Mouse (Mus musculus) embryonic facial prominence, embryonic 11.5 days (tissue): ENCODE measurements around the gene Eva1b. TPM values are rescaled to one million over a fixed set of nuclear protein-coding genes. Genes with fewer than 3 reads are reported as not detected.
"Not testable (repeated sequence)": the region's sequence is repeated elsewhere in the genome, so short reads cannot be mapped to it uniquely, and the experiment has no call there.

Experiments
- ATAC-seq: fragments of 200-750 bp; cut with Nextera tagmentation; replicated peaks from 2 replicates; pipeline ENCODE4 v1.8.0; 2017; ENCODE audit warnings: low read depth; ENCODE audit not compliant: insufficient number of reproducible peaks, low FRiP score, low TSS enrichment
- DNase-seq: peaks from one replicate; pipeline ENCODE4 v3.0.0-alpha.2; 2015; ENCODE audit warnings: low spot score
- H3K27ac ChIP-seq: fragments of 300-500 bp; sonication (generic); replicated peaks from 2 replicates; pipeline ENCODE4 v1.5.1; 2014; ENCODE audit warnings: mild to moderate bottlenecking, low read depth, low read length, control low read depth
- H3K27me3 ChIP-seq: fragments of 300-500 bp; sonication (generic); 2 replicates; pipeline ENCODE4 v1.6.1; 2014; ENCODE audit warnings: mild to moderate bottlenecking, low read length, moderate library complexity, mixed read lengths; ENCODE audit not compliant: control insufficient read depth, insufficient read depth
- H3K36me3 ChIP-seq: fragments of 300-500 bp; sonication (generic); replicated peaks from 2 replicates; pipeline ENCODE4 v1.6.1; 2014; ENCODE audit warnings: low read depth, mild to moderate bottlenecking, low read length, moderate library complexity, mixed read lengths; ENCODE audit not compliant: control insufficient read depth, insufficient read depth
- H3K4me1 ChIP-seq: fragments of 300-500 bp; sonication (generic); 2 replicates; pipeline ENCODE4 v1.6.1; 2014; ENCODE audit warnings: low read length, mixed read lengths; ENCODE audit not compliant: control insufficient read depth, insufficient read depth
- H3K4me2 ChIP-seq: fragments of 300-500 bp; sonication (generic); 2 replicates; pipeline ENCODE4 v1.6.1; 2014; ENCODE audit warnings: low read depth, mild to moderate bottlenecking, control low read depth, low read length, moderate library complexity
- H3K4me3 ChIP-seq: fragments of 300-500 bp; sonication (generic); 2 replicates; pipeline ENCODE4 v1.5.1; 2014; ENCODE audit warnings: low read depth, low read length, control low read depth
- H3K9ac ChIP-seq: fragments of 300-500 bp; sonication (generic); replicated peaks from 2 replicates; pipeline ENCODE4 v1.6.1; 2014; ENCODE audit warnings: mild to moderate bottlenecking, control low read depth, low read length
- H3K9me3 ChIP-seq: fragments of 300-500 bp; sonication (generic); replicated peaks from 2 replicates; pipeline ENCODE4 v1.6.1; 2016; ENCODE audit warnings: mild to moderate bottlenecking, low read length, inconsistent platforms, mixed read lengths; ENCODE audit not compliant: control insufficient read depth
- WGBS: fragments of 180-500 bp; shearing (Covaris S2); extraction: QIAGEN DNeasy Blood & Tissue Kit; methylation state at CpG from one replicate; pipeline ENCODE4 v1.1.7; 2014; 5-methylcytosine and 5-hydroxymethylcytosine counted together
- polyA plus RNA-seq: library from polyadenylated mRNA; unstranded; fragments of >200 nt; fragmentation: Nextera tagmentation; extraction: Ambion mirVana; gene quantifications from 2 replicates; pipeline ENCODE4 v1.2.1, GENCODE M21; 2014

Gene Eva1b
- polyA plus RNA-seq, 1 experiment from 2014 or later: 48.9 TPM

DNA sequence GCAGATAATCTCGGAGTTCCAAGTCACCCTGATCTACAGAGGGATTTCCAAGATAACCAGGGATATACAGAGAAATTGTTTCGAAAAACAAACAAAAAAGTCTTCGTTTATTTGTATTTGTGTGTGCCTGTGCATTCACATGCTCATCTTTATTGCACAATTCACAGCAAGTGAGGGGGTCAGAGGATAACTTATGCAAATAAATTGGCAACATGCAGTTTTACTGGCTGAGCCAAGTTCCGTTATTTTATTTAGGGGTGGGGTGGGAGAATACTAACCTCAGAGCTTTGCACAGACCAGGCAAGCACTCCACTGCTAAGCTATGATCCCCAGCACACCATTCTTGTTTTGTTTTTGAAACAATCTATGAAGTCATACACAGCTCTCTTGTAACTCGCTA lies 26.3 kb downstream of the Eva1b start:
- H3K36me3 ChIP-seq: peaks cover 21% of the 10 kb centered on the region
- H3K4me2 ChIP-seq: no peak overlapping the region
- no peak overlapping the region for H3K9ac ChIP-seq
- H3K4me3 ChIP-seq: no peak overlapping the region
- no peaks in the 10 kb centered on the region for H3K27me3 ChIP-seq
- DNase-seq (no peak), ATAC-seq (no peak)
- 91% methylated on average over 5 of the region's 5 CpGs for WGBS
- no peak overlapping the region for H3K27ac ChIP-seq
- no peaks in the 10 kb centered on the region for H3K4me1 ChIP-seq
- no peaks in the 10 kb centered on the region for H3K9me3 ChIP-seq

DNA sequence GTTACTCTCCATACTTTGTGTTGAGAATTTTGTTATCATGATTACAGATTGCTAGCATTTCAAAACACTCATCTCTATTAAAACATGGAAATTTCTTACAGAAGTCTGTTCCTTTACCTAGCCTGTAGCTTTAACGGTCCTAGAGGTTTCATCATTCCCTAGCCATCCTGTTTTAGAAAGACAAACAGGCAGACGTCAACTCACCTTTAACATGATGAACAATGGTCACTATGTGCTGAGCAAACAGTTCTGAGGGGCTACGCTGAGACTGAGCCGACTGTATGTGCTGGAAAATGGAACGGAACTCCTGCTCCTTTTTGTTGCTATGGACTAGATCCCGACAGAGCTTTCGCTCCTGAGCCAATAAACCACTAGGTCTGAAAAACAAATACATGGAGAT lies 28.4 kb downstream of the Eva1b start:
- H3K4me2 ChIP-seq, H3K27ac ChIP-seq, ATAC-seq, H3K4me1 ChIP-seq, H3K27me3 ChIP-seq, H3K9me3 ChIP-seq, H3K9ac ChIP-seq, H3K4me3 ChIP-seq, DNase-seq: not testable (repeated sequence)
- 91% methylated on average over 7 of the region's 7 CpGs for WGBS
- peaks cover 11% of the 10 kb centered on the region for H3K36me3 ChIP-seq

DNA sequence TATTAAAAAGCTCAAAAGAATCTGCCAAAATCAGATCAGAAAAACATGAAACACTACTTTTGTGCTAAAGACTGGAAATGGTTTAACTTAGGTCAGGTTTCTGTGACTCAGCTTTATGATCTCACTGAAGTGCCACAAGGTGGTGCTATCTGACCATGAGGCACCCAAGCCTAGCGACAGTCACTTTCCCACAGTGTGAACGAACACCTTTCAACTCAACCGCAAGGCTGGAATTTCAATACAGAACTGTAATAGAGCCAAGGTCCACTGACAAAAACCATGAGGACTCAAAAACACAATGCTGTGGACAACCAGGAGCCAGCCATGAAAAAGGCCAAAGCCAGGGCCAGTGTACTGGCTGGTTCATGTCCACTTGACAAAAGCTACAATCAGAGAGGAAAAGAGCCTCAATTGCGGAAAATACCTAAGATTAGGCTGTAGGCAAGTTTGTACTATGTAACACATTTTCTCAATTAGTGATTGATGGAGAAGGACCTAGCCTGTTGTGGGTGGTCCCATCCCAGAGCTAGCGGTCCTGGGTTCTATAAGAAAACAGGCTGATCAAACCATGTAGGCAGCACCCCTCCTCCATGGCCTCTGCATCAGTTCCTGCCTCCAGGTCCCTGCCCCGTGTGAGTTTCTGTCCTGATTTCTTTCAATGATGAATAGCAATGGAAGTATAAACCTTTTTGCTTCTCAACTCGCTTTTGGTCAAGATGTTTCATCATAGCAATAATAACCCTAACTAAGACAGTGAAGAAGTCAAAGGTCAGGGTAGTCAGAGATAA lies 33.8 kb downstream of the Eva1b start:
- 71% methylated on average over 7 of the region's 7 CpGs for WGBS
- Histone ChIP-seq H3K4me3 (no peak overlapping the region), H3K27ac (no peak overlapping the region), H3K4me2 (no peak overlapping the region), H3K4me1 (no peaks in the 10 kb centered on the region), H3K9ac (no peak overlapping the region), H3K27me3 (no peaks in the 10 kb centered on the region), H3K36me3 (peaks cover 7% of the 10 kb centered on the region), H3K9me3 (no peaks in the 10 kb centered on the region)
- no peak; the same call in 1 of the 2 replicates for ATAC-seq
- DNase-seq: peak; percentile 66

DNA sequence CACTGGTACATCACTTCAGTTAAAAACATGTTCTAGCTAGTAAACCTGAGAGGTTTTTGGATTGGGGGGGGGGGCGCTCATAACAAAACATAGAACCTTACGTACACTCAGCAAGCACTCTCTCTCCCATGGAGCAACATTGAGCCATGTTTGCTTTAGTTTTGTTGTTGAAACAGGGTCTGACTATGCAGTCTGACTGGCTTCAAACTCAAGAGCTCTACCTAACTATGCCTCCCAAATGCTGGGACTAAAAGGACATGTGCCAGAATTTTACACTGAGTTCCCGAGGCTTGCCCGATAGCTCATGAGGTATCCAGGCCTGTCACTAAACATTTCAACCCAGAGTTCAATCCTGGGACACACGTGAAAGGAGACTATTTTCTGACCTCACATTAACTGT lies 35.5 kb downstream of the Eva1b start:
- DNase-seq: no peak
- Histone ChIP-seq H3K9ac (no peak overlapping the region), H3K27ac (no peak overlapping the region), H3K36me3 (no peaks in the 10 kb centered on the region; the same call in 1 of the 2 replicates), H3K4me1 (no peaks in the 10 kb centered on the region), H3K4me3 (no peak overlapping the region), H3K27me3 (no peaks in the 10 kb centered on the region), H3K4me2 (no peak overlapping the region), H3K9me3 (no peaks in the 10 kb centered on the region)
- 85% methylated on average over 5 of the region's 5 CpGs for WGBS
- ATAC-seq: no peak

DNA sequence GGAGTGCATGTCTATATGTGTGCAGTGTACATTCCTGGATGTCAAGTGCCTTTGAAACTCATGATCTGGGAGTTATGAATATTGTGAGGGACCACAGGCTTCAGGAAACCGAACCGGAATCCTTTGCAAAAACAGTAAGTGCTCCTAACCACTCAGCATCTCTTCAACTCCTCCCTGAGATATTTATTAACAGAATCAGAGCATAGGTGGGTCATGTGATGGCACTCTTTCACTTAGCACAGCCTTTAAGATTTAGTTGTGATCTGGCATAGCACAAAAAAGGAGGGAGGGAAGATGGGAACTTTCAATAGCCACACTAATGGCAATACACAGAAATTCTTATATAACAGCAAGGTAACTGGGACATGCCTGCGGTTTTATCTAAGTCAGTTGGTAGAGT lies 39.6 kb downstream of the Eva1b start:
- 98% methylated on average over 3 of the region's 3 CpGs for WGBS
- H3K4me2 ChIP-seq: no peak overlapping the region
- H3K36me3 ChIP-seq: no peaks in the 10 kb centered on the region; the same call in 1 of the 2 replicates
- H3K4me3 ChIP-seq: no peak overlapping the region
- H3K4me1 ChIP-seq: no peaks in the 10 kb centered on the region
- no peaks in the 10 kb centered on the region for H3K9me3 ChIP-seq
- no peak for ATAC-seq
- H3K27me3 ChIP-seq: no peaks in the 10 kb centered on the region
- no peak overlapping the region for H3K9ac ChIP-seq
- DNase-seq: no peak
- H3K27ac ChIP-seq: no peak overlapping the region

DNA sequence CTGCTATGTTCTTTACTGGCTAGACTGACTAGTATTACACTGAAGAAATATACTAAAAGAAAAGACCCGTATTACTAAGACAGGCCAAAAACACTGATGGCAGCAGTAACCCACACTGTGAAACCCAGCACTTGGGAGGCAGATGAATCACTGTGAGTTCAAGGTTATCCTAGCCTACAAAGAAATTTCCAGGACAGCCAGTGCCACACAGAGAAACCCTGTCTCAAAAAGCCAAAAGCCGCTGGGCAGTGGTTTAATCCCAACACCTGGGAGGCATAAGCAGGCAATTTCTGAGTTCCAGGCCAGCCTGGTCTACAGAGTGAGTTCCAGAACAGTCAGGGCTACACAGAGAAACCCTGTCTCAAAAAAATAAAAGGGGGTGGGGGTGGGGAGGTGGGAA lies 43.1 kb downstream of the Eva1b start:
- DNase-seq (no peak), ATAC-seq (no peak)
- WGBS: 91% methylated on average over 2 of the region's 2 CpGs

DNA sequence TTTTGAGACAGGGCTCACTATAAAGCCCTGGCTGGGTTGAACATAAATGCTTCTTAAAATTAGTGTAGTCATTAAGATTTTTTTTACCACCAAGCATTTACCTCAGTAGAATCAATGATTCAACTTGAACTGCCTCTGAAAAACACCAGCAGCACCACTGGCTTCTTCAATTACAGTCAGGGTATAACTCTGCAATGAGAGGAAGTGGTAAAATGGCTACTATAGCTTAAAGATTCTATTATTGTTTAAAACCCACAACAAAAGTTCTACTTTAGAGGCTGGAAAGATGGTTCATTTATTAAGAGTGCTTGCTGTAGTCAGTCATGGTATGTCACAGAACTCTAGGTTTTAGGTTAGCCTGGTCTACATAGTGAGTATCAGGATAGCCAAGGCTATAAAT lies 46.7 kb downstream of the Eva1b start:
- Histone ChIP-seq H3K9ac (no peak overlapping the region), H3K36me3 (no peaks in the 10 kb centered on the region; the same call in 1 of the 2 replicates)

More for the DNA sequence above, 43.1 kb downstream of the Eva1b start:
- H3K4me2 ChIP-seq: no peak overlapping the region
- H3K36me3 ChIP-seq: no peaks in the 10 kb centered on the region; the same call in 1 of the 2 replicates
- H3K27ac ChIP-seq: no peak overlapping the region
- no peak overlapping the region for H3K9ac ChIP-seq
- H3K9me3 ChIP-seq: no peaks in the 10 kb centered on the region
- no peaks in the 10 kb centered on the region for H3K4me1 ChIP-seq
- no peaks in the 10 kb centered on the region for H3K27me3 ChIP-seq
- H3K4me3 ChIP-seq: no peak overlapping the region

DNA sequence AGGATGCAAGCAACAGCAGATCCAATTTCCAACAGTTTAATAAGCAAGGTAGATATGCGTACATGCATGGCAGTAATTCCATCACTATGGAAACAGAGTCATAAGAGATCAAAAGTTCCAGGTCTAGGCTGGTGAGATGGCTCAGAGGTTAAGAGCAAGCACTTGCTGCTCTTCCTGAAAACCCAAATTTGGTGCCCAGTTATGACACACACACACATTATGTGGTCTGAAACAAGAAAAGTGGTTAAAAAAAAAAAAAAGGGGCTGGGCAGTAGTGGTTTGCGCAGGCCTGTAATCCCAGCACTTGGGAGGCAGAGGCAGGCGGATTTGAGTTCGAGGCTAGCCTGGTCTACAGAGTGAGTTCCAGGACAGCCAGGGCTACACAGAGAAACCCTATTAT lies 47.4 kb downstream of the Eva1b start:
- Histone ChIP-seq H3K9me3 (no peaks in the 10 kb centered on the region), H3K4me2 (no peak overlapping the region), H3K36me3 (no peaks in the 10 kb centered on the region; the same call in 1 of the 2 replicates), H3K4me1 (no peaks in the 10 kb centered on the region), H3K4me3 (no peak overlapping the region), H3K9ac (no peak overlapping the region), H3K27ac (no peak overlapping the region), H3K27me3 (no peaks in the 10 kb centered on the region)
- no peak for DNase-seq
- whole genome bisulfite sequencing: 94% methylated on average over 4 of the region's 4 CpGs
- no peak for ATAC-seq

More for the DNA sequence above, 46.7 kb downstream of the Eva1b start:
- H3K9me3 ChIP-seq: no peaks in the 10 kb centered on the region
- H3K4me3 ChIP-seq: no peak overlapping the region
- no peak overlapping the region for H3K27ac ChIP-seq
- no peak for DNase-seq
- H3K27me3 ChIP-seq: no peaks in the 10 kb centered on the region
- no peaks in the 10 kb centered on the region for H3K4me1 ChIP-seq
- ATAC-seq: no peak
- no peak overlapping the region for H3K4me2 ChIP-seq
